In genomic region chr4:100166871-100167270, GRCm38 (mm10) we compare ENCODE assay signal across 16 mouse cellular contexts.
DNase-seq lines count a peak whose midpoint lies in the region; ATAC-seq lines count a peak whose summit lies in the region.
"Had no signal": no experiment of that assay in that cellular context is flagged by ENCODE, and none has a peak within 500 bp of the region (broad histone marks: within the 10 kb centered on the region; RNA-seq: fewer than 3 reads in every experiment).

No protein-coding gene starts in this region.

- H3K4me3 ChIP-seq in kidney, embryonic 14.5 days (ENCODE audit: low read length), result no peak overlapping the region
- no peak overlapping the region for H3K4me3 ChIP-seq in embryonic facial prominence, embryonic 10.5 days
- H3K4me3 ChIP-seq: forebrain, embryonic 13.5 days had no signal

- peak; percentile 51; the same call in 1 of the 2 replicates for ATAC-seq in kidney, embryonic 14.5 days (ENCODE audit: low FRiP score, low TSS enrichment)
- ATAC-seq: forebrain, embryonic 13.5 days; forebrain, postnatal 0 days had no signal

- H3K9ac ChIP-seq in kidney, embryonic 14.5 days (ENCODE audit: low read depth, low read length), result no peak overlapping the region
- H3K9ac ChIP-seq: forebrain, embryonic 13.5 days; forebrain, postnatal 0 days; hindbrain, embryonic 14.5 days had no signal

- H3K9me3 ChIP-seq in kidney, embryonic 14.5 days (ENCODE audit: control insufficient read depth, low read length), result no peaks in the 10 kb centered on the region
- H3K9me3 ChIP-seq in embryonic facial prominence, embryonic 10.5 days, result no peaks in the 10 kb centered on the region
- H3K9me3 ChIP-seq: forebrain, embryonic 13.5 days had no signal

- H3K36me3 ChIP-seq in kidney, embryonic 14.5 days (ENCODE audit: control insufficient read depth, insufficient read depth, low read length), result no peaks in the 10 kb centered on the region
- H3K36me3 ChIP-seq in embryonic facial prominence, embryonic 10.5 days (replicated peaks), result no peaks in the 10 kb centered on the region

- H3K27ac ChIP-seq in kidney, embryonic 14.5 days (ENCODE audit: low read depth, low read length), result no peak overlapping the region
- H3K27ac ChIP-seq in embryonic facial prominence, embryonic 10.5 days (replicated peaks), result peak overlapping the region; percentile 59; the same call in 1 of the 2 replicates
- H3K27ac ChIP-seq: forebrain, embryonic 13.5 days; hindbrain, embryonic 14.5 days had no signal

- no peaks in the 10 kb centered on the region for H3K27me3 ChIP-seq in kidney, embryonic 14.5 days (ENCODE audit: control insufficient read depth, insufficient read depth, low read length)
- H3K27me3 ChIP-seq in embryonic facial prominence, embryonic 10.5 days (replicated peaks; ENCODE audit: low read depth, poor library complexity, severe bottlenecking), result no peaks in the 10 kb centered on the region
- H3K27me3 ChIP-seq: forebrain, embryonic 13.5 days had no signal

- WGBS in kidney, embryonic 14.5 days, result 17% methylated on average over 3 of the region's 3 CpGs
- 65% methylated on average over 3 of the region's 3 CpGs for WGBS in embryonic facial prominence, embryonic 10.5 days

- DNase-seq in kidney, postnatal 25 days, result no peak
- peak; percentile 24 for DNase-seq in kidney, postnatal 10 days
- DNase-seq in kidney, postnatal 14 days, result no peak
- DNase-seq in Muller cell, postnatal 12 days (ENCODE audit: inconsistent ontology term), result peak; percentile 60
- DNase-seq in embryonic facial prominence, embryonic 10.5 days (ENCODE audit: low spot score), result no peak
- no peak for DNase-seq in embryo, embryonic 10.5 days (ENCODE audit: low spot score)
- DNase-seq: adrenal gland, adult 8-10 months; adrenal gland, postnatal 36 days; cerebellum, adult 11 months; cerebellum, adult 8-10 months; cerebellum, postnatal 14 days; forebrain, postnatal 0 days; gastrocnemius, postnatal 14 days had no signal

- H3K4me2 ChIP-seq in kidney, embryonic 14.5 days (replicated peaks; ENCODE audit: low read depth, low read length), result no peak overlapping the region
- H3K4me2 ChIP-seq: forebrain, embryonic 13.5 days; hindbrain, embryonic 14.5 days had no signal

- peaks cover 37% of the 10 kb centered on the region for H3K4me1 ChIP-seq in kidney, embryonic 14.5 days (ENCODE audit: control insufficient read depth, insufficient read depth, low read length)
- H3K4me1 ChIP-seq in embryonic facial prominence, embryonic 10.5 days, result peaks cover 62% of the 10 kb centered on the region

Comparison
In these comparisons a context has a peak if more than half of its experiments do, and no peak if none do; other contexts are left out.
1. DNase-seq: peak in kidney, postnatal 10 days (single experiment) and Muller cell, postnatal 12 days (single experiment); none in kidney, postnatal 25 days (0 of 2), kidney, postnatal 14 days (single experiment), embryonic facial prominence, embryonic 10.5 days (single experiment) and embryo, embryonic 10.5 days (single experiment).